Mouse (Mus musculus): ENCODE measurements around the gene Lgals4.
A peak's percentile ranks its signal among the peaks of the same experiment; 100 is the strongest.
"Not testable (repeated sequence)": the region's sequence is repeated elsewhere in the genome, so short reads cannot be mapped to it uniquely, and the experiment has no call there.

Gene Lgals4

DNA sequence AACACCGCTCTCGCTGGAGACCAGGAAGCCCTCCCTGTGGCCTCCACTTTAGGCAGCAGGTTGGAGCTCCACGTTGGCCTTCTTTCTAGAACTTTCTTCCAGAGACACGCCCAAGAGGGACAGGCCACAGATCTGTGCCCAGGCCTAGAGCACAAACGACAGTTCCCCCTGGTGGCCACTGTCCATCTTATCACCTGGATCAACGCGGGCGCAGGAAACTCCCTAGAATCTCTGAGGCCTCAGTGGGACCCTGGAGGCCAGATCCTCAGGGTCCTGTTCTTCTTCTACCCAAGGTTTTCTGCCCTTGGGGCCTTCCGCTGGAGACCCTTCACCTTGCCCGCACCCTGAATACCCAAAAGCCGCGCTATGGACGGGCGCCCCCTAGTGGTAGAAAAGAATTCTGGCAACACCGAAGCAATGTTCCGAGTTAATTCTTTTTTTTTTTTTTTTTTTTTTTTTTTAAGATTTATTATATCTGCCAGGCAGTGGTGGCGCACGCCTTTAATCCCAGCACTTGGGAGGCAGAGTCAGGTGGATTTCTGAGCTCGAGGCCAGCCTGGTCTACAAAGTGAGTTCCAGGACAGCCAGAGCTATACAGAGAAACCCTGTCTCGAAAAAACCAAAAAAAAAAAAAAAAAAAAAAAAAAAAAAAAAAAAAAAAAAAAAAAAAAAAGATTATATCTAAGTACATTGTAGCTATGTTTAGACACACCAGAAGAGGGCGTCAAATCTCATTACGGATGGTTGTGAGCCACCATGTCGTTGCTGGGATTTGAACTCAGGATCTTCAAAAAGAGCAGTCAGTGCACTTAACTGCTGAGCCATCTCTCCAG is 34.1 kb downstream of the Lgals4 start:
- peak; percentile 87 for DNase-seq

GRCm38 (mm10) chr7:28870901-28871664 is 37.4 kb downstream of the Lgals4 start:
- DNase-seq, result no peak

- DNase-seq, result no peak
Measured at GRCm38 (mm10) chr7:28874565-28874964, 40.9 kb downstream of the Lgals4 start.

- no peak for DNase-seq
Measured at GRCm38 (mm10) chr7:28876099-28876498, 42.4 kb downstream of the Lgals4 start.

GRCm38 (mm10) chr7:28877155-28877554 is 43.5 kb downstream of the Lgals4 start:
- DNase-seq, result no peak

DNA sequence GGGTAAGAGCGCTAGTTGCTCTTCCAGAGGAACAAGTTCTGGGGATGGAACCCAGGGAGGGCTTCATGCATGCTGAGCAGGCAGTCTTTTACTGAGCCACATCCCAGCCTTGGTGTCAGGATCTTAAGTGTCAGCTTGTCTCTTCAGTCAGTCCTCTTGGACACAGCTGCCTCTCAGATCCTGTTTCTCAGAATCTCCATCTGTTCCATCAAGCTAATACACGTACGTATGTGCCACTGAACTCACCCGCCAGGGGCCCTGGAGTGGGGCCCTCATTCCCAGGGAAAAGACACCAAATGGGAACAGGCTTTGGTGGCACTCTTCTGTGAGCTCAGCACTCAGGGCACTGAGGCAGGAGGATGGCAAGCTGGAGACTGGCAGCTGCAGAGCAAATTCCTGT is 44.2 kb downstream of the Lgals4 start:
- DNase-seq, result no peak

- DNase-seq, result no peak
Measured at GRCm38 (mm10) chr7:28879606-28880005, 46.0 kb downstream of the Lgals4 start.

DNA sequence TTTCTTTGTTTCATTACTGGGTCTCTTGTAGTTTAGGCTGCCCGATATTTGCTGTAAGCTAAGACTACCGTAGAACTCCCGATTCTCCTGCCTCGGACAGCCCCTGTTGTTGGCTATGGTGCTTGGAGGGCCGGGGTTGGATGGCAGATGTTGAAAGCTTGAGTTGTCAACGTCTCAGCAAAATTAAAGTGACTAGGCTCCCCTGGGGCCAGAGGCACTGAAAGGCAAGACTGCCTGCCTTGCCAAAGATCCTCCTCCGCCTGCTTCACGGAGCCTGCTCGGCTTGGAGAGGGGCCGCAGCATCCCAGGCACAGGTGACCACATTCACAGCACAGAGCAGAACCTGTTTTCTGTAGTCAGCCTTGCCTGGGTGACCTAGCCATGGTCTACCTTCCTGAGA is 46.9 kb downstream of the Lgals4 start:
- no peak for DNase-seq

GRCm38 (mm10) chr7:28881199-28881598 is 47.5 kb downstream of the Lgals4 start, which contains the start of gene Capn12:
Capn12 (plus strand) TSS chr7:28881422.
- DNase-seq, result no peak

- no peak for DNase-seq
Measured at GRCm38 (mm10) chr7:28883039-28883438, 49.4 kb downstream of the Lgals4 start.

- not testable (repeated sequence) for DNase-seq
Measured at GRCm38 (mm10) chr7:28883704-28884103, 50.0 kb downstream of the Lgals4 start.

- no peak for DNase-seq
Measured at GRCm38 (mm10) chr7:28886486-28886885, 52.8 kb downstream of the Lgals4 start.

- no peak for DNase-seq
Measured at GRCm38 (mm10) chr7:28888701-28889161, 55.1 kb downstream of the Lgals4 start.
